Mouse (Mus musculus) mouse embryonic stem cell (cell line): ENCODE measurements around the gene Bdkrb1.

ENCODE experiments used
- in situ Hi-C, 2 experiments: fragments of 300-500 bp; cut with MboI; formaldehyde crosslinking; loops; 1 replicate in 1 of 2; 3 replicates in 1 of 2; pipeline ENCODE4 v1.14.3; 2019 to 2020; ENCODE audit warnings: low sequenced_read_pairs in 2 of 2, low pct_unique_long_range_greater_than_20kb in 1 of 2, mixed read lengths in 1 of 2; ENCODE audit not compliant: unreplicated experiment in 1 of 2

Bdkrb1 gene

DNA sequence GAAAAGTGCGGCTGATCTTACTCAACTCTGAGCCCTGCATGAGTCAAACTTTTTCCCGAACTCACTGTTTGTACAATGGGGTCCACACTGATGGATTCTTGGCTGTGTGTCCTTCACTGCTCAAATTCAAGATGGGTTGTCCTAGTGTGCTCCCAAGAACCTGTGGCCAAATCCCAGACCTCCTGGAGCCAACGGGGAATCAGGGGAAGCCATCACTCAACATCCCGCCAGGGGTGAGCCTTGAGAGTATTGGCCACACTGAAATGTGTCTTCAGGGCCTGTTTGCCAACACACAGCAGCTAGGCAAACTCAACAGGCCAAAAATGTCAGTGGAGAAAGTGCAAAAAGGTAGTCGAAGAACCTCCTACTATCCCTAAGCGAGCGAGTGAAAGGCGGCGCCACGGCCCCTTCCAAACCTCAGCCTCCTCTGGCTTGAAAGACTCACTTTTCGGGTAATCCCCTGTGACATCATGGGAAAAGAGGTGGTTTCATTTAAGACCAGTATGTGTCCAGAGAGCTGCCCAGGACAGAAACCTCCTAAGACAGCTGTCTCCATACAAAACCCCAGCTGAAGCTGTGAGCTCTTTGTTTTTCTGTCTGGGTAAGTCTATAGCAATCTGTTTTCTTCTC lies at the start of gene Bdkrb1:
Bdkrb1 (plus strand) TSS at position 505 of the 630 bp plus-strand sequence.
- in situ Hi-C loops: loop anchor here in 1 of 2 experiments (10.0 kb wide), 1 partner anchor 108 kb away; no protein-coding TSS in a partner anchor

- in situ Hi-C loops: no loop called here
Observed at GRCm38 (mm10) chr12:105554151-105554772, 48.6 kb upstream of the Bdkrb1 start.

DNA sequence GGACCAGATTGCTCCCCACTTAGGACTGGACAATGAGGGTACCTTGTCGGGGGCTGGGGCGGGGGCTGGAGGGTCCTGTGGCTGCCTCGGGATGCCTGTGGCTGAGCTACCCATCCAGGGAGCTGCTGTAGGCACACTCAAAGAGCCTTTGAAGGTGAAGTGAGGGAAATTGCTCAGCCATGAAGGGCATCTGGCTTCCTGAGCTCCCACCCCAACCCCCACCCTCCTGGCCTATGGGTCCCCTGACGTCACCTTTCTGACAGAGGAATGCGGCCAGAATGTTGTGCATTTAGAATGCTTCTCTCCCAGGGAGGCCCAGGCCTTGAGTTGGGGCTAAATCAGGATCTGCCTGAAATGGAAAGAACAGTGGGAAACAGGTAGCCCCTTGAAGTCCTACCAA lies 47.7 kb upstream of the Bdkrb1 start:
- in situ Hi-C loops: no loop called here

GRCm38 (mm10) chr12:105557250-105557925 lies 45.5 kb upstream of the Bdkrb1 start:
- in situ Hi-C loops: no loop called here

GRCm38 (mm10) chr12:105561007-105561534 lies 41.8 kb upstream of the Bdkrb1 start:
- in situ Hi-C loops: no loop called here

DNA sequence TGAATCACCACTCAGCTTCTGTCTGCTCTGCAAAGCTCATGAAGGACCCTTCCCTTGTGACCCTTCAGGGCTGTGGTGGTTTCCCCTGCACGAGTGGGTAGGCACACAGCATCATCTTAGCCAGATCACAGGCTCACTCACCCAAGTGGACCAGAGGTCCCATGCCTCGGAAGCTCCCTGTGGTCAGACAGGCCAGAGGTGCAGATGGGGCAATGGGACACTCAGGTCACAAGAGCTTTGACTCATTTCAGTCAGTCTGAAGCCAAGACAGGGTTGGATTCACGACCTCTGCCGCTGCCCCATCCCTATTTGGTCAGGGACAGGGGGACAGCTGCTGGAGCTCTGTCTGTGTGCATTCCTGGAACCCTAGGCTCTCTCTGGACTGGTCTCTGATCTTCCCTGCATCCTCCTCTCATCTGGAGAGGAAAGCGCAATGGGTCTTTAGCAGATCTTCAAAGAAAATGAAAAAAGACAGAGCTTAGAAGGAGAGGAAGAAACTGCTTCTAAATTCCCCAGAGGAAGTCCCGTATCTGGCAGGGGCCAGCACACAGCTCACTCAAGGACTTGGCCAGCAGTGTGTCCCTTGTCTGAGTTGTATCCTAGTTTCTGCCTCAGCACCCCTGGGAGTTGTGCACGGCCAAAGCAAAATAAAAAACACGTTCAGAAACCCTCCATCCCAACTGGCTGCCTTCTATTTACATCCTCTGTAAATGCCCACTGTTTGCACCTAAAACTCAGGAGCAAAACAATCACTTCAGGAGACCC lies 40.6 kb upstream of the Bdkrb1 start:
- in situ Hi-C loops: no loop called here

DNA sequence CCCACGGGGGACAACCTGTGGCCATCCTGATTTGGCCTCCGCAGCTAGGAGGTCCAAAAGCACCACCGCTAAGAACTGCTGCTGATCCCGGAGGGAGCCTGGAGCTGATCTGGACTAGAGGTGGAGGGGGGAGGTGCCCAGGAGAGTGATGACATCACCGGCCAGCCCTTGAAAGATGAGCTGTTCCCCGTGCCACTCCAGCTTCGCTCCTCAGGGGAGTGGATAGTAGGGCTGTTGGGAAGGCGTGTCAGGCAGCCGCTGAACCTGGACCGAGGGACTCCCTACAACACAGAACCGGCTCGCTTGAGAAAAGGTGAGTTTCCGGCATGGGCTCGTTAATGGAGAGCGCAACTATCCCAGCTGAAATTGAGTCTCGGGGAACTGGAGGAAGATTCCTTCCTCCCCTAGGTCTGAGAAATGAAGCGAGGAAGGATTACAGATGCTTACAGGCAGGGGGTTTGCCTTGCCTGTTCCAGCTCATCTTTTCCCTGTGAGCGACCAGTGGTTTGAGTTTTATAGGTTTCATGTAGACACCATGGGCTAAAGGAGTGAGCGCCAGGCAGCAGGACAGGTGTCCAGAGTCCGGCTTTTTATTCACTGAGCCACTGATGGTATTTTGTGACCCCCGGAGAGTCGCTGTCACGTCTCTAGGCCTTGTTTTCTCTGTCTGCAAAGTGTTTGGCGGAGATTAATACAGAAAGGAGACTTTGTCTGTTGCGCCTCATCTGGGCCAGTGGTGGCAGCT lies 39.8 kb upstream of the Bdkrb1 start, which contains the start of gene Bdkrb2:
Bdkrb2 (plus strand) TSS at position 291 of the 745 bp plus-strand sequence.
- in situ Hi-C loops: no loop called here

DNA sequence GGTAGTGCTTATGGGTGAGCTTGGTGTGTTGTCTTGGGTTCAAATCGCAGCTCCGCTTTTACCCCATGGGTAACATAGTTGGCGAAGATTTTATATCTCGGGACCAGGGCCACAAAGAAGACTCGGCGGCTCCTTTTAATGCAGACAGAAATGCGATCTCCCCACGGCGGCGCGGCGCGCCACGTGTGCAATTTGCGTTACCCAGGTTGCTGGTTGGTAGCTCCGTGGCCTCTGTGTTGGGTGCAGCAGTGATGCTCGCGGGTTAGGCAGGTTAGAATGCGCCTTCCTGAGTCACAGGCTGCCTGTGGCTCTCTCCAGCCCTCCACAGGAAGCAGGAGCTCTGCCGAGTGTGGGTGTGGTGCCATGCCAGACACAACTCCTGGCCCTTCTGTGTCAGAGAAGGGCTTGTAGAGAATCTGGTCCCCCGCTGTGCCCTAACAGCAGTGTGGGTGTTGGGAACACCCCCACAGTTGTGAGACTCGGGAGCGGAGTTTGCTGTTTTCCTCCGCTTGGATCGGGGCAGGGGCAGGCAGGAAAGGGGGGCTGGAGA lies 39.1 kb upstream of the Bdkrb1 start:
- in situ Hi-C loops: no loop called here

DNA sequence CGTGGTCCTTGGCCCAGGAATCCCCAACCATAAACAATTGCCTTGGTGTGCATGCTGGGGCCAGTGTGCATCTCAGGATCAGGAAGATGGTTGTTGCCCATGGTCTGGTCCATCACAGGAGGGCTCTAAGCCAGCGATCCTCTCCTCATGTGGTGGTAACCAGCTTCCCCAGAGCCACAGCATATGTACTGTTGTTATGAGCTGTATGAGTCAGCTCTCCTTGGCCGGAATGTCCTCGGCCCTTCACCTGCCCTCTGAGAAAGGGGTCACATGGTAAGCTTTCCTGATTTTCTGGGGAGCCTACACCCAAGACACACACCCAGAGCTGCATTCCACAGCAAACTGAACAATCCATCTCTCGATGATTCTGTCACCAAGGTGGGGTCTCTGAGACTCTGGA lies 37.7 kb upstream of the Bdkrb1 start:
- in situ Hi-C loops: no loop called here

GRCm38 (mm10) chr12:105571867-105572266 lies 31.0 kb upstream of the Bdkrb1 start:
- in situ Hi-C loops: no loop called here

- in situ Hi-C loops: no loop called here
Observed at GRCm38 (mm10) chr12:105572622-105573021, 30.3 kb upstream of the Bdkrb1 start.

DNA sequence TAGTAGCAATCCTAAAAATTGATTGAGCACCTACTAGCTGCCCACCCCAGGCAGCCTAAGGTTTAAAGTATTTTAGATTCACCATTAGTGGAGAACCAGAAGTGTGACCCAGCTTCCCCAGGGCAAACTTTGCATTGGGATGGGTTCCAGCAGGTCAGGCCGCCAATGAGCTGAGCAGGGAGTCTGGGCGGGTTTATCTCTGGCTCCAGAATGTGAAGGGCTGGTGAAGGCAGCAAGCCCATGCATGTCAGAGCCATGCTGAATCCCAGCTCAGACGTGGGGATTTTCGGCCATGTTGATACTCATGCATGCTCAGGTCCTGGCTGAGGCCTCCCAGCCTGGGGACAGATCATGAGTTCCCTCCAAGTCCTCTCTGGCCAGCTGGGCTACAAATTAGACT lies 28.5 kb upstream of the Bdkrb1 start:
- in situ Hi-C loops: no loop called here

- in situ Hi-C loops: no loop called here
Observed at GRCm38 (mm10) chr12:105580490-105580889, 22.4 kb upstream of the Bdkrb1 start.

DNA sequence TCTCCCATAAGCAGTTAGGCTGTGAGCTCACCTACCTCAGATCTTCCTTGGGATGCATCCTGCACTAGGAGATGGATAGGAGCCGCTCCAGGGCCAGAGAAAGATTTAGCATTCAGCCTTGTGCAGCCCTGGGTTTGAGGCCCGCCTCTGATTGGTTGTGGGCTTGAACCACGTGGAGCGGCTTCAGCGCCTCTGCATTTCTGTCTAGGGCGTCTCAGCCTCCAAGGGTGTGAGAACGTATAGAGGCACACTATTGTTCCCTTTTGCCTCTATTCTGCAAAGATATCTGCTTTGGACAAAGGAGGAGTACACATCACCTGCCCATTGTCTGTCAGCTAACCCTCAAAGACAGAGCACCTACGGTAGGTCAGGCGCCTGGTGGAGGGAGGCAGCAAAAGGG lies 20.4 kb upstream of the Bdkrb1 start:
- in situ Hi-C loops: no loop called here

DNA sequence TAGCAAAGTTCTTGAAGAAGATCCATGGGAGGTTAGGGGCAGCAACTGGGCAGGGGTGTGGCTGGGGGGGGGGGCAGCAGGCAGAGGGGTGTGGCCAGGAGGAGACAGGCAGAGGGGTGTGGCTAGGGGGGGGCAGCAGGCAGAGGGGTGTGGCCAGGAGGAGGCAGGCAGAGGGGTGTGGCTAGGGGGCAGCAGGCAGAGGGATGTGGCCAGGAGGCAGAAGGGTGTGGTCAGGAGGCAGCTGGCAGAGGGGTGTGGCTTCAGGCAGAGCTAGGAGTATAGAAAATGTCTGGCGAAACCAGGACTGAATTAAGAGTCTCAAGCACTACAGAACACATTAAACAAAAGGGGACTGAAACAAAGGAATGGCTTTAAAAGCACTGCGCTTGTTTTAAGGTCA lies 19.4 kb upstream of the Bdkrb1 start:
- in situ Hi-C loops: no loop called here

DNA sequence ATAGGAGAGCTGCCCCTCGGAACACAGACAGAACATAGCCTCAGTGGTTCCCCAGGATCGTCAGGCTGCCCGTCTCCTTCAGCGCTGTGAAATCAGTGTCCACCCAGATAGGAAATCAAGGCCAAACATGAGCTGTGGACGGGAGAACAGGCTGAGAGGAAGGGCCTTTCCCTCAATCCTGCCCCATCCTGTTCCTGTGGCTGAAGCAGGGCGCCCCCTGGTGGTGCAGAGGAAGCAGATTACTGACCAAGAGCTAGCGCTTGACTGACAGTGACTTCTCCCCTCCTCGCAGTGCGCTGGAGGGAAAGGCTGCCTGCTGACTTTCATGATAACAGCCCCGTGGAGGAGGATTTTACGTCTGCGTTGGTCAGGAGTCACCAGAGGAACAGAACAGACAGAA lies 18.0 kb upstream of the Bdkrb1 start:
- in situ Hi-C loops: no loop called here

- in situ Hi-C loops: no loop called here
Observed at GRCm38 (mm10) chr12:105587526-105587925, 15.4 kb upstream of the Bdkrb1 start.

GRCm38 (mm10) chr12:105590786-105591185 lies 12.1 kb upstream of the Bdkrb1 start:
- in situ Hi-C loops: no loop called here
